Mouse (Mus musculus) megakaryocyte-erythroid progenitor cell, adult 5-6 weeks (primary cell): ENCODE measurements around the gene Mblac2. TPM values are rescaled to one million over a fixed set of nuclear protein-coding genes. Genes with fewer than 3 reads are reported as not detected.

Experiments
- ATAC-seq: replicated peaks from 2 replicates; pipeline ENCODE4 v1.8.0; 2016; ENCODE audit warnings: mild to moderate bottlenecking, inconsistent platforms; ENCODE audit not compliant: severe bottlenecking, poor library complexity, low FRiP score, low TSS enrichment
- total RNA-seq, 2 experiments: library from RNA; stranded (forward) in 1 of 2; stranded (reverse) in 1 of 2; fragments of 200-1000, 215-1000 nt in 1 of 2; fragments of >200 nt in 1 of 2; fragmentation: Nextera tagmentation in 1 of 2; gene quantifications; 2 replicates each; pipeline ENCODE4 v1.2.3; 2014 to 2017

Gene Mblac2
- total RNA-seq, 2 experiments from 2014 or later: 2.4 to 9.1 TPM

GRCm38 (mm10) chr13:81729102-81729501 is 18.0 kb downstream of the Mblac2 start:
- ATAC-seq: no peak

- peak; percentile 82 for ATAC-seq
Measured at GRCm38 (mm10) chr13:81730362-81730761, 19.2 kb downstream of the Mblac2 start.

GRCm38 (mm10) chr13:81736606-81737005 is 25.5 kb downstream of the Mblac2 start:
- peak; percentile 63 for ATAC-seq

GRCm38 (mm10) chr13:81740898-81741297 is 29.8 kb downstream of the Mblac2 start:
- peak; percentile 91 for ATAC-seq

- peak; percentile 92 for ATAC-seq
Measured at GRCm38 (mm10) chr13:81743391-81744091, 32.4 kb downstream of the Mblac2 start.

GRCm38 (mm10) chr13:81744092-81744396 is 32.9 kb downstream of the Mblac2 start:
- ATAC-seq: no peak

GRCm38 (mm10) chr13:81754878-81755277 is 43.7 kb downstream of the Mblac2 start:
- no peak for ATAC-seq

- no peak for ATAC-seq
Measured at GRCm38 (mm10) chr13:81755324-81755723, 44.2 kb downstream of the Mblac2 start.

- ATAC-seq: no peak
Measured at GRCm38 (mm10) chr13:81757058-81757660, 46.0 kb downstream of the Mblac2 start.

- peak; percentile 86 for ATAC-seq
Measured at GRCm38 (mm10) chr13:81760379-81760778, 49.2 kb downstream of the Mblac2 start.

- ATAC-seq: peak; percentile 68
Measured at GRCm38 (mm10) chr13:81761566-81762186, 50.5 kb downstream of the Mblac2 start.

GRCm38 (mm10) chr13:81764173-81764572 is 53.0 kb downstream of the Mblac2 start:
- no peak for ATAC-seq

- ATAC-seq: peak; percentile 75
Measured at GRCm38 (mm10) chr13:81767038-81767659, 56.0 kb downstream of the Mblac2 start.

GRCm38 (mm10) chr13:81776217-81776616 is 65.1 kb downstream of the Mblac2 start:
- no peak for ATAC-seq

- ATAC-seq: peak; percentile 16
Measured at GRCm38 (mm10) chr13:81782475-81782874, 71.3 kb downstream of the Mblac2 start.

GRCm38 (mm10) chr13:81782971-81783404 is 71.8 kb downstream of the Mblac2 start, which contains the start of gene Cetn3:
Cetn3 (plus strand) TSS chr13:81783077.
- ATAC-seq: peak; percentile 90

GRCm38 (mm10) chr13:81783405-81784342 is 72.5 kb downstream of the Mblac2 start:
- peak; percentile 95 for ATAC-seq

- ATAC-seq: no peak
Measured at GRCm38 (mm10) chr13:81785766-81786480, 74.8 kb downstream of the Mblac2 start.

GRCm38 (mm10) chr13:81790160-81790559 is 79.0 kb downstream of the Mblac2 start:
- no peak for ATAC-seq
